Mouse (Mus musculus) kidney, postnatal 10 days (tissue): ENCODE data around the gene Tinf2.

ENCODE experiments used
- DNase-seq: peaks from one replicate; pipeline ENCODE4 v3.0.0; 2021; ENCODE audit warnings: mixed read lengths

Gene Tinf2

GRCm38 (mm10) chr14:55681160-55682117 is at the start of gene Tinf2:
Gene Tinf2, minus strand, starts transcription at chr14:55681820.
- DNase-seq, result peak; percentile 96

- DNase-seq, result no peak
Measured at GRCm38 (mm10) chr14:55730531-55731032, 49.0 kb upstream of the Tinf2 start.

DNA sequence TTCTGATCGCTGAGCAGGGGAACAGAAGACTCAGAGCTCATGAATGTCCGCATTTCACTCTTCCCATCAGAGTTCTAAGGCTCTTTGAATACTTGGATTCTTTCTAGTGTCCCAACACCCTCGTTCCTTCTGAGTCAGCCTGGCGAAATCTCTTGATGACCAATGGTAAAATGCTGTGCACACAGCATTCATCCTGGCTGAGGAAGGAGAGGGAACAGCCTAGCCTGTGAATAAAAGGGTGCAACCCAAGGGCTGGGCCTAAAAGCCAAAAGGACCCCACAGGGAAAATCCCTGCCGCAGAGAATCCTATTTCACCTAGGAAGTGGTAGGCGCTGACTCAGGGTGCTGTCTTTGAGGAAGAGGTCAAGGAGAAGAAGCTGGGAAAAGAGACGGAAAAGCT is 48.5 kb upstream of the Tinf2 start:
- DNase-seq, result no peak

GRCm38 (mm10) chr14:55727889-55728685 is 46.5 kb upstream of the Tinf2 start:
- no peak for DNase-seq

GRCm38 (mm10) chr14:55726261-55726660 is 44.6 kb upstream of the Tinf2 start:
- DNase-seq, result no peak

DNA sequence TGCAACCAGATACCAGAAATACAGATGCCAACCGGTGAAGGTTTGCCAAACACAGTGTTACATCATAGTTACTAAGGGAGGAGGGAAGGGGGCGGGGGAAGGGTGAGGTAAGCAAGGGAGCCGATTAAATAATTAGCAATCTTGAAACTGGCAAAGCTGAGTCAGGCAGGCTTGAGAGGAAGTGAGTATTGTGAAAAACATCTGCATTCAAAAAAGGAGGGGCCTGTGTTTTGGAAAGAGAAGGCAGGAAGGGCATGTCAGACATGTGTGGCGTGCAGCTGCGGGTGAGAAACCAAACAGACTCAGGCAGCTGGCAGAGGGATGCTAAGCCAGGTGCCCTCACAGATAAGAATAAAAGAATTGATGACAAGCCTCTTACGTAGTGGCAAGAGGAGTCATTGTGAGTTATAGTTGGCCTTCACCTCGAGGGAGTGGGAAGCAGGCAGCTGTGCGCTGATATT is 42.8 kb upstream of the Tinf2 start:
- peak; percentile 43 for DNase-seq

DNA sequence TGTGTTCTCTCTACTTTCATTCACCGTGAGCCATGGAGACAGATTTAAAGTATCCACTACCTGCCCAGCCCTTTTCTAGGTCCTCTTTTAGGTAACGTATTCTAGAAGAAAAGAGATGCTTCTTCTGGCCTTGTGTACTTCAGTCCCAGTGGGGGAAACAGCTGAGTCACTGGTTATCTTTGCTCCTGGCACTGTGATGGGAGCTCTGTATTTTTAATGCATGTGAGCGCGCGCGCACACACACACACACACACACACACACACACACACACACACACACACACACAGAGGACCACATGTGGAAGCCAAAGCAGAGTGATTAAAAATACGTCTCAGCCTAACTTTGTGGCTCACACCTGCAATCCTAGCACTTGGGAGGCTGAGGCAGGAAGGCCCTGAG is 41.8 kb upstream of the Tinf2 start:
- no peak for DNase-seq

DNA sequence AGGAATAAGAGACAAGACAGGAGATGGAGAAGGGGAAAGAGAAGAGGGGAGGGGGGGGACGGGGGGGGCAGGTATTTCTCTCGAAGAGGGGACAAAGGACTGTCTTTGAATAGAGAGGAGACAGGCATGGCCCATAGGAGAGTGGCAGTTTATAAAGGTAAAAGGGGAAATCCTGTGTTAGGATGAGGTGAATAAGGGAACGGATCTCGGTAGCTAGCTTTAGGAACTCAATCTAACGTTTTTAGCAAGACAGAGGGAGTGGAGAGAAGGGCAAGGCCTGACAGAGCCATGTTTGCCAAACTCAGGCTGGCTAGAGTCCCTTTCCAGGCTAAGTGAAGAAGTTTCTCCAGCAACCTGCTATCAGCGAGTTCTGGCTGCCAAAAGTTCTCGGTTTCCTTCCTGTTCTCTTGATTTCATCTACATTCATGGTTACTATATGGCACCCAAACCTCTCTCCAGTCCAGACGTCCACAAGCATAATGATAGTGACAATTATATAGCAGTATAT is 40.9 kb upstream of the Tinf2 start:
- no peak for DNase-seq

GRCm38 (mm10) chr14:55721700-55722437 is 40.2 kb upstream of the Tinf2 start, which contains the start of gene Rabggta:
Gene Rabggta, minus strand, starts transcription at chr14:55722263.
- peak; percentile 96 for DNase-seq

DNA sequence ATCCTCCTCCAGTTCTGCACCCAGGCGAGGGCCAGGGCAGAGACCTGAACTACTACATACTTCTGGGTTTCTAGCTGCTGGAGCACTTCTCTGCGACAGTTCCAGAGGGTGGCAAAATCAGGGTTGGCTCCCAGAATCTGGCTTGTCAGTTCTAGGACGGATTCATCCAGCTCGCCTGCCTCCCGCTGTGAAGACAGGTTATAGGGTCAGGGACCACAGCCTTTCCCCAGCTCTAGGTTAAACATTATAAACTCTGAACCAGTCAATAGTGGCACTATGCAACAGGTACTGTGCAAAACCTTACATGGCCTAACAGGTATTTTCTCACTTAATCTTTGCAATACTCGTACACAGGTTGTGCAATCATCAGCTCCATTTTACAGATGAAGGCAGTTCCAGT is 39.5 kb upstream of the Tinf2 start:
- peak; percentile 48 for DNase-seq

DNA sequence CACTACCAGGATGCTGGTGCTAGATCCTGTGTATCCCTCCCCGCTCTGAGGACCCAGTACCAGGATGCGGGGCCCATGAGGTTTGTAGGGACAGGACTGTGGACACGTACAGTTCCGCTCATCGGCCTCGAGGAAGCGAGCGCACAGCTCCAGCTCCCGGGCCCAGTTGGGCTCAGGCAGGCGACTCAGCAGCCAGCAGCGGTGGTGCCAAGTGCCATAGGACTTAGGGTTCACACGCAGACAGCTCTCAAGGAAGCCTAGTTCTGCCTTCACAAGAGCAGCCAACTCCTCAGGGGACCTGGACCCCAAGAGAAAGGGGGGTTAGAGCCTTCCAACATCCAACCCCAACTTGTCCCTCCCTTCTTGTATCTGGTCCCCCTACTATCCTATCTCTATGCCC is 39.0 kb upstream of the Tinf2 start:
- peak; percentile 31 for DNase-seq

DNA sequence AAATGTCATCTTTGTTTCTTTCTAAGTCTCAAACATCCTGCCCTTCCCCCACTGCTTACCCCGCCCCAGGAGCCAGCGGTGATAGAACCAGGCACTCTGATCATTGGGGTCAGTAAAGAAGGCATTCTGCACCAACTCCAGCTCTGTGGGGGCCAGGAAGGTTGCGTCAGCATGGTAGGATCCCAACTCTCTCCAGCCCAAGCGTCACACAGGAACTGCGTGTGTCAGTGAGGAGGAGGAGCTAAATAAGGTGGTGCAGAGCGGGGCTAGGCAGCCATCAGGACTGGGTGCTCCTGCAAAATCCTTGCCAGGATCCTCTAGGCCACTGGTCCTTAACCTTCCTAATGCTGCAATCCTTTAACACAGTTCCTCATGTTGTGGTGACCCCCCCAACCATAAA is 38.1 kb upstream of the Tinf2 start:
- peak; percentile 3 for DNase-seq

DNA sequence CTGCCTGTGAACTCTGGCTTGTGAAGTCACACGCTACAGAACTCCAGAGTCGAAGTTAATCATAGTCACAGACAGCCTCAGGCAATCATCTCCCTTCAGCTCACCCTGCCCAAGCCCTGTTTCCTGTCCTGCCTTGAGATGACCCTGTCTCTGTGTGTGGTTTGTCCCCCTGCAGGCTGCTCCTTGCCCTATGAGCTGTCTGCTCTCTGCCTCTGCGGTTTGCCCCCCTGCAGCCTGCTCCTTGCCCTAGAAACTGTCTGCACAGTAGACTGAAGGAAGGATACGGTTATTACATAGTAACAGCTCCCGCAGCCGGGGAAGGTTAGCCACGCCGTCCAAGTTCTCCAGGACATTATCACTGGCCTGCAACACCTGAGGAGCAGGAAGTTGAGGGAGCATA is 35.3 kb upstream of the Tinf2 start:
- DNase-seq, result peak; percentile 68

GRCm38 (mm10) chr14:55716271-55716670 is 34.7 kb upstream of the Tinf2 start:
- DNase-seq, result peak; percentile 32

DNA sequence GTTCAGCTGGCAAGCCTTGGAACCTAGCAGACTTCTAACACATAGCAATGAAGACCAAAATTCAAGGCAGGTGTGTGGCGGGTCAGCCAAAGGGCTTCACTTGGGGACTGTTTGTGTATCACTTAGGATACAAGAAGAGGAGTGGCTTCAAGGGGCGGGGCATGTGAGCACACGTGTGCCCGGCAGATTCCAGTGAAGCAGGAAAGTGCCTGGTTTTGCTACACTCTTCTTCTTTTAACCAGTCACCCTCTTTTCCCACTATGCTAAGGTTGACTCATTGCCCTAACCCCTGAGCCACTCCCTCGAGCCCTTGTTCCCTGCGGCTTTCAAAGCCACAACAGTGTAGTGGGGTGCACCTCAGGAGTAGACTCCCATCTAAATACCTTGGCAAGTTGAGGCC is 33.3 kb upstream of the Tinf2 start:
- DNase-seq, result peak; percentile 38

DNA sequence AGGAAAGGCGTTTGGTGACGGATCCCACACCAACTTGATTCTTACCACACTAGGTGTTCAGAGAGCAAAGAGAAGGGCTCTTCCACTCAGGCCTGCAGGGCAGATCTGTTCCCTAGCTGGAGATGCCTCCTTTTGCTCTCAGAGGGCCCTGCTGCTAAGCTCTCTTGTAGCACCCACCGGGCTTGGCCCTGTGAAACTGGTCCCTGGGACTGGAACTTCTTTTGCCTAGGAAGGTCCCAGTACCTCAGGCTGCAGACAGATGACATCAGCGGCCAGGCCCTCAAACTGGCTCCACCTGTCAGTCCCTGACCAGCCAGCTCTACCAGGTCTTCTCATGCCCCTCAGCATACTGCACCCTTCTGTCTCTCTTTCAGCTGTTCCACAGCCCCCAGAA is 32.1 kb upstream of the Tinf2 start, which contains the start of gene Tgm1:
Tgm1 (minus strand) TSS at position 198 of the 394 bp plus-strand sequence.
- no peak for DNase-seq

GRCm38 (mm10) chr14:55713007-55713728 is 31.5 kb upstream of the Tinf2 start:
- peak; percentile 66 for DNase-seq

- no peak for DNase-seq
Measured at GRCm38 (mm10) chr14:55711786-55712185, 30.2 kb upstream of the Tinf2 start.

GRCm38 (mm10) chr14:55709509-55709908 is 27.9 kb upstream of the Tinf2 start:
- no peak for DNase-seq

GRCm38 (mm10) chr14:55707397-55707796 is 25.8 kb upstream of the Tinf2 start:
- DNase-seq, result no peak

DNA sequence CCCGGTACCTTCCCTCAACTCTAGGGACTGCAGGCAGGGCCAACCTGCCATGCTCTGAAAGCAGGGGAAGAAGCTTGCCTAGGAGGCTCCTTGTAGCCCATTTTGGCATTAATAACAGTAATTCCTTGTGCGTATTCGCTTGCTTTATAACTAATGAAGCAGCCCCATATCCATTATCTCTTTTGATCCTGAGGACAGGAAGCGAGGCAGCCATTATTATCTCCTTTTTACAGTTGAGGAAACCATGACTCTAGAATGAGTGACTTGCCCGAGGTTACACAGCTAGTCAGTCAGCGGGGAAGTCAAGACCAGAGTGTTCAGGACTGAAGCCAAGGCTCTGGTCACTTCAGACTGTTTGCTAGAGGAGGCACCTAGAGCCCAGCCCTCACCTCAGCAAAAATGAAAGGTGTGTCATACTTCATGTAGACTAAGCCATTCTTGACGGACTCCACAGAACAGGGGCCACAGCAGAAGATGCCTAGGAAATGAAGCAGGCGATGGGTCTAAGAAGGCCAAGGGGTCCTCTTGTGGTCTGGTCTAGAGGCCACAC is 24.5 kb upstream of the Tinf2 start:
- DNase-seq, result no peak
